Mouse (Mus musculus): ENCODE data around the gene Fam129a.
"Not testable (repeated sequence)": the region's sequence is repeated elsewhere in the genome, so short reads cannot be mapped to it uniquely, and the experiment has no call there.

Gene Fam129a

DNA sequence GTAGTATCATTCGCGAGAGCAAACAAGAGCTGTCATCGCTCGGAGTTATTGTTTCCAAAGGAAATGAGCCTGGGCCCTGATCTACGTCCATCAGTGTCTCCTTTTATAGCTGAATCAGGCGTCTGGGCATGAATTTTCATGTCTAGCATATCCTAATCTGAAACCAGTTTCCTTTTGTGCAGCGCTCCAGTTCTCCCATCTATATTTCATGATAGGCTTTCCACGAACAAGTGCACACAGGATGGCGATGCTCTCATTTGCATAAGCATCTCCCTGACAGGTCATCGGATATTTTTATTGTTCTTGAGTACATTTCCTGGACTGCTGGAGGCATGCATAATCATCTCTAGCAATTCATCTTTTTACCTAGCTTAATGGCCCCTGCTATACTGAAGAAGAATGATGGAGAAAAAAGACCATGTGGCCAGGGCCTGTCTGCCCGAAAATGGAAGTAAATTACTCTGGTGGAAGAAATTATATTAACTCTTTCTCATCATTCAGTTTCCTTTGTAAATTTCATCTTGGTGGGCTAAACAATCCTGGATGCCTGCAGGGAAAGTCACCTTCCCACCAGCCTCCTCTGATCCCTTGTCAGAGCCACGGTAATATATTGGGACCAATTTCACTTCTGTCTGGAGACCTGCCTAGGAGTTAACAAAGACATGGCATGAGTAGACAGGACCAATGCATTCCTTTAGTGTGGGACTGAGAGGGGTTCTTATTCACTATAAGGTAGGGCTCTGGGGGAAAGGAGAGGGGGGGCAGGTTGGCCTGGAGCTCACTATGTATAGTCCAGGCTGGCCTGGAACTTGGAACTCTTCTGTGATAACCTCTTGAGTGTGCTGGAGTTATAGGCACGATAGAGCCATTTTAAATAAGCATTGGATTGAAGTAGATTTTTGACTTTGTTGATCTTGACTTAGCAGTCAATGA lies 21.4 kb downstream of the Fam129a start:
- Histone ChIP-seq H3K36me3 (ENCODE audit: insufficient read depth, low read length) (no peaks in the 10 kb centered on the region), H3K27me3 (ENCODE audit: insufficient read depth, low read length) (no peaks in the 10 kb centered on the region), H3K4me3 (replicated peaks; ENCODE audit: low read length) (no peak overlapping the region), H3K4me1 (replicated peaks; ENCODE audit: low read depth, low read length) (no peaks in the 10 kb centered on the region), H3K9me3 (ENCODE audit: low read length) (no peaks in the 10 kb centered on the region)
- TF ChIP-seq NANOG (IDR thresholded peaks at IDR 0.05; ENCODE audit: borderline replicate concordance, low read length) (no peak), CTCF (conservative IDR thresholded peaks at IDR 0.05; ENCODE audit: low read length) (no peak), POU5F1 (IDR thresholded peaks at IDR 0.05; ENCODE audit: borderline replicate concordance, low read length) (no peak)

DNA sequence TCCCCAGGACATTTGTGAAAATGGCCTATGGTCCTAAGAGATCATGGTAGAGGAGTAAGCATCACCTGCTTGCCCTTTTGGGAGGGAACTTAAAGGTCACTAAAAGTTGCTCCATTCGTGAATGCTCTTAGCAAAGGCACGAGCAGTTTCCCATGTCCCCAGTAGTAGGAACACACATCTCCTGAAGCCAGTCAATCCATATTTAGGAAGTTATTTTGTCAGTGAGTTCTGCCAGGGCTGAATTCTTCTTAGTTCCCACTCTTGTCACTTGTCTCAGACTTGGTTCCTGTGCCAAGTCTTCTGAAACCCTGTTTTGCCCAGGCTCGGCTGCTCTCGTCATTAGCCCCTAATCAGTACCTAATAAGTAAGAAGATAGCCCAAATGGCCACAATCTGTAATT lies 23.9 kb downstream of the Fam129a start:
- TF ChIP-seq CTCF (conservative IDR thresholded peaks at IDR 0.05; ENCODE audit: low read length) (no peak), POU5F1 (IDR thresholded peaks at IDR 0.05; ENCODE audit: borderline replicate concordance, low read length) (no peak), NANOG (IDR thresholded peaks at IDR 0.05; ENCODE audit: borderline replicate concordance, low read length) (no peak)
- Histone ChIP-seq H3K9me3 (ENCODE audit: low read length) (no peaks in the 10 kb centered on the region), H3K27me3 (ENCODE audit: insufficient read depth, low read length) (no peaks in the 10 kb centered on the region), H3K4me1 (replicated peaks; ENCODE audit: low read depth, low read length) (no peaks in the 10 kb centered on the region), H3K36me3 (ENCODE audit: insufficient read depth, low read length) (no peaks in the 10 kb centered on the region), H3K4me3 (replicated peaks; ENCODE audit: low read length) (no peak overlapping the region)

DNA sequence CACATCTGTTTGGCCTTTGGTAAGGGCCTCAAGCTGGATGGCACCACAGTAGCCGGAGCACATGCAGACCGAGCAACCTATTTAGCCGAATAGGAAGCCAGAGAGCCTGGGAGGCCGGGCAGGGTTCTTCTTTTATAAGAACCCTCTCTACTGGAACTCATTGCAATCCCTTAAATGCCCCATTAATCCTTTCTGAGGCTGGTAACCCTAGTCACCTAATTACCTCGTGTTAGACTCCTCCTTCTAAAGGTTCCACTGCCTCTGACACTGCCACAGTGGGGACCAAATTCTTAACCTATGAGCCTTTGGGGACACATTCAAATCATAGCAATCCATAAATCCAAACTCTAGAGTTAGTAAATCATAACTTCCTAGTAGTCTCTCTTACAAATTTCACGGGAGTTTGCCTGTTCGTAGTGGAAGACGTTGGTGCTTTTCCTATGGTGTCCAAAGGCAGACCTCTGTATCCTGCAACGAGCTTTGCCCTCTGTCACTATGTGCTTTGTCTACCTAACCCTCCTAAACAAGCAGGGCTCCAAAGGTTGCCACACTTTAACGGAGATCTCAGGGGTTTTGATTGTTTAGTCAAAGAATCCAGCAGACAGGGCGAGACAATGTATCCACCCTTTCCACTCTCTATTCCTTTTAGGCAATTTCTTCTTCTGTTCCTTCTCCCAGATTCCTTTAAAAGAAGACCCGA lies 24.8 kb downstream of the Fam129a start:
- Histone ChIP-seq H3K9me3 (ENCODE audit: low read length) (no peaks in the 10 kb centered on the region), H3K4me1 (replicated peaks; ENCODE audit: low read depth, low read length) (no peaks in the 10 kb centered on the region), H3K36me3 (ENCODE audit: insufficient read depth, low read length) (no peaks in the 10 kb centered on the region), H3K27me3 (ENCODE audit: insufficient read depth, low read length) (no peaks in the 10 kb centered on the region), H3K4me3 (replicated peaks; ENCODE audit: low read length) (no peak overlapping the region)
- TF ChIP-seq POU5F1 (IDR thresholded peaks at IDR 0.05; ENCODE audit: borderline replicate concordance, low read length), result no peak
- no peak for TF ChIP-seq NANOG (IDR thresholded peaks at IDR 0.05; ENCODE audit: borderline replicate concordance, low read length)
- TF ChIP-seq CTCF (conservative IDR thresholded peaks at IDR 0.05; ENCODE audit: low read length), result no peak

GRCm38 (mm10) chr1:151596562-151596961 lies 25.6 kb downstream of the Fam129a start:
- no peaks in the 10 kb centered on the region for H3K27me3 ChIP-seq (ENCODE audit: insufficient read depth, low read length)
- TF ChIP-seq CTCF (conservative IDR thresholded peaks at IDR 0.05; ENCODE audit: low read length), result no peak
- TF ChIP-seq POU5F1 (IDR thresholded peaks at IDR 0.05; ENCODE audit: borderline replicate concordance, low read length), result no peak
- TF ChIP-seq NANOG (IDR thresholded peaks at IDR 0.05; ENCODE audit: borderline replicate concordance, low read length), result no peak
- no peak overlapping the region for H3K4me3 ChIP-seq (replicated peaks; ENCODE audit: low read length)
- no peaks in the 10 kb centered on the region for H3K9me3 ChIP-seq (ENCODE audit: low read length)
- no peaks in the 10 kb centered on the region for H3K4me1 ChIP-seq (replicated peaks; ENCODE audit: low read depth, low read length)
- no peaks in the 10 kb centered on the region for H3K36me3 ChIP-seq (ENCODE audit: insufficient read depth, low read length)

DNA sequence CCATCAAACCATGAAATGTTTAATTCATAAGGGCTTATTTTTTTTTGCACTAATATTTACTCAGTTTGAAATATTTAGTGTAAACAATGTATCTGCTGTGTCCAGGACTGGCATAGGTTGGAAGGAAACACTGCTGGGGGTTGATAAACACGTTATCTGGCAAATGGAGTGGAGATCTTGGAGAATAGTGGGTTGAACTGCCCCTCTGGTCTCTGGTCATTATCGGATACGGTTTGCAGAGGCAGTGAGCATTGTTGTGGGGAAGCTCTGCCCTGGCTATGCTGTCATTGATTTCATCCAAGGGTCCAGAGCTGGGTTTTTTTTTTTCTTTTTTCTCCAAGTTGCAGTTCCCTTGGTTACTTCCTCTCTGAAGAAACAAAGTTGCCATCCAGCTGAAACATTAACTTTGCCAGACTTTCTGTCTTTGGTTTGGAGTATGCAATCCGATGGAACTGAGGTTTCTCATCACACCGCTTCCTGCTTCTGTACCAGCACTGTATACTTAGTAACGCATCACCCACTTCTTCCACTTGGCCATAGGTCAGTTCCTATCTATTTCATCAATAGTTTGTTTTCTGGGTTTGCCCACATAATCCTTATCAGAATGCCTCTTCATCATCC lies 26.8 kb downstream of the Fam129a start:
- Histone ChIP-seq H3K36me3 (ENCODE audit: insufficient read depth, low read length) (no peaks in the 10 kb centered on the region), H3K4me3 (replicated peaks; ENCODE audit: low read length) (no peak overlapping the region), H3K4me1 (replicated peaks; ENCODE audit: low read depth, low read length) (no peaks in the 10 kb centered on the region), H3K9me3 (ENCODE audit: low read length) (no peaks in the 10 kb centered on the region), H3K27me3 (ENCODE audit: insufficient read depth, low read length) (no peaks in the 10 kb centered on the region)
- TF ChIP-seq NANOG (IDR thresholded peaks at IDR 0.05; ENCODE audit: borderline replicate concordance, low read length) (no peak), POU5F1 (IDR thresholded peaks at IDR 0.05; ENCODE audit: borderline replicate concordance, low read length) (no peak), CTCF (conservative IDR thresholded peaks at IDR 0.05; ENCODE audit: low read length) (no peak)

- TF ChIP-seq NANOG (IDR thresholded peaks at IDR 0.05; ENCODE audit: borderline replicate concordance, low read length), result no peak
- TF ChIP-seq CTCF (conservative IDR thresholded peaks at IDR 0.05; ENCODE audit: low read length), result no peak
- TF ChIP-seq POU5F1 (IDR thresholded peaks at IDR 0.05; ENCODE audit: borderline replicate concordance, low read length), result no peak
- no peak overlapping the region for H3K4me3 ChIP-seq (replicated peaks; ENCODE audit: low read length)
- H3K4me1 ChIP-seq (replicated peaks; ENCODE audit: low read depth, low read length), result 0 out of 2 replicates have a peak, but pooled peaks cover 2% of the 10 kb centered on the region
- H3K36me3 ChIP-seq (ENCODE audit: insufficient read depth, low read length), result no peaks in the 10 kb centered on the region
- H3K9me3 ChIP-seq (ENCODE audit: low read length), result no peaks in the 10 kb centered on the region
- H3K27me3 ChIP-seq (ENCODE audit: insufficient read depth, low read length), result no peaks in the 10 kb centered on the region
These were observed 27.9 kb downstream of the Fam129a start for GRCm38 (mm10) chr1:151598876-151599275.

DNA sequence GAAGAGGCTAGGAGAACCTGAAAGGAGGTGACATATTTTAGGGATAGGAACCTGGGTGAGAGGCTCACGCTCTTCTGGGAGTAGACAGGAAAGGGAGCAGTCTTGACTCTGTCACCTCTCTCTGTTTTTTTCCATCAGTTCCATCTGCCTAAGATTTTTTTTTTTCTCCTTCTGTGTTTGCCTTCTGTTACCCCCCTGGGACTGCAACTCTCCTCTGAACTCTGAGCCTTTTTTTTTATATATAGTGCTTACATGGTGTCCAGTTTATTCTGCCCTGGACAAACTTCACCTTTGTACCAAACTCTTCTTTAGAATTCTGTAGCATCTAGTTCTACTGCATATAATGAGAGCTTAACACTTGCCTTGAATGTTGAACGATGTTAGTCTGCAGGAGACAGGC lies 33.3 kb downstream of the Fam129a start:
- Histone ChIP-seq H3K36me3 (ENCODE audit: insufficient read depth, low read length) (no peaks in the 10 kb centered on the region), H3K4me1 (replicated peaks; ENCODE audit: low read depth, low read length) (0 out of 2 replicates have a peak, but pooled peaks cover 2% of the 10 kb centered on the region), H3K27me3 (ENCODE audit: insufficient read depth, low read length) (no peaks in the 10 kb centered on the region), H3K9me3 (ENCODE audit: low read length) (no peaks in the 10 kb centered on the region), H3K4me3 (replicated peaks; ENCODE audit: low read length) (no peak overlapping the region)
- TF ChIP-seq CTCF (conservative IDR thresholded peaks at IDR 0.05; ENCODE audit: low read length), result no peak
- no peak for TF ChIP-seq NANOG (IDR thresholded peaks at IDR 0.05; ENCODE audit: borderline replicate concordance, low read length)
- TF ChIP-seq POU5F1 (IDR thresholded peaks at IDR 0.05; ENCODE audit: borderline replicate concordance, low read length), result no peak

DNA sequence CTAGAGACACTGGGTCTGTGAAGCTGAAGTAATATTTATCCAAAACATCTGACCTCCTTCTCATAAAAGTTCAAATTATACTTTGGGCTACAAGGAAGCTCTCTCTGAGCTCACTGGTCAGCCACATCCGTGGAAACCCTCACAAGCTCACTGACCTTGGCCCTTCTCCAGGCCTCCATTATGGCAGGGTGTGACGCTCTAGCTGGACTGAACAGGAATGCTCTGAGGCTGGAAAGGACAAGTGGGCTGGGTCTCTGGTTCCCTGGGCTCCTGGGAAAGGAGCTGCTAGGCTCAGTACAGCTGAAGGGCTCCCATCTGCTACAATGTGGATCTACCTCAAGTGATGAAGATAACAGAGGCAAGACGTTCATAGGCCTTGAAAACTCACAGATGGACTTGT lies 37.0 kb downstream of the Fam129a start:
- H3K4me1 ChIP-seq (replicated peaks; ENCODE audit: low read depth, low read length); H3K27me3 ChIP-seq (ENCODE audit: insufficient read depth, low read length); H3K36me3 ChIP-seq (ENCODE audit: insufficient read depth, low read length); H3K4me3 ChIP-seq (replicated peaks; ENCODE audit: low read length); H3K9me3 ChIP-seq (ENCODE audit: low read length): not testable (repeated sequence)

All from E14TG2a.4 (cell line).